Mouse (Mus musculus) embryo, embryonic 9.5 days (tissue): ENCODE results near the gene Tbc1d22a.
A peak's percentile ranks its signal among the peaks of the same experiment; 100 is the strongest.
"Not testable (repeated sequence)": the region's sequence is repeated elsewhere in the genome, so short reads cannot be mapped to it uniquely, and the experiment has no call there.

Source experiments
- DNase-seq: peaks from one replicate; pipeline ENCODE4 v3.0.0-alpha.2; 2017; ENCODE audit errors: extremely low spot score

Tbc1d22a gene

GRCm38 (mm10) chr15:86213753-86214548, at the start of gene Tbc1d22a:
Tbc1d22a (plus strand) TSS chr15:86214459.
- DNase-seq, result peak; percentile 94

GRCm38 (mm10) chr15:86164718-86165345, 49.4 kb upstream of the Tbc1d22a start:
- DNase-seq, result no peak

GRCm38 (mm10) chr15:86165811-86166590, 48.3 kb upstream of the Tbc1d22a start:
- no peak for DNase-seq

- no peak for DNase-seq
These were observed 47.1 kb upstream of the Tbc1d22a start for GRCm38 (mm10) chr15:86167032-86167655.

GRCm38 (mm10) chr15:86167787-86168504, 46.3 kb upstream of the Tbc1d22a start:
- DNase-seq, result no peak

GRCm38 (mm10) chr15:86168505-86168867, 45.8 kb upstream of the Tbc1d22a start:
- DNase-seq, result no peak

GRCm38 (mm10) chr15:86168941-86169816, 45.1 kb upstream of the Tbc1d22a start:
- DNase-seq, result no peak

- DNase-seq, result no peak
These were observed 44.5 kb upstream of the Tbc1d22a start for GRCm38 (mm10) chr15:86169817-86170110.

GRCm38 (mm10) chr15:86171316-86171715, 42.9 kb upstream of the Tbc1d22a start:
- no peak for DNase-seq

GRCm38 (mm10) chr15:86172124-86172523, 42.1 kb upstream of the Tbc1d22a start:
- DNase-seq, result no peak

GRCm38 (mm10) chr15:86172526-86172925, 41.7 kb upstream of the Tbc1d22a start:
- DNase-seq, result no peak

- DNase-seq, result no peak
These were observed 40.9 kb upstream of the Tbc1d22a start for GRCm38 (mm10) chr15:86173136-86173985.

- DNase-seq, result no peak
These were observed 38.8 kb upstream of the Tbc1d22a start for GRCm38 (mm10) chr15:86175253-86176050.

GRCm38 (mm10) chr15:86176166-86176565, 38.1 kb upstream of the Tbc1d22a start:
- DNase-seq, result no peak

GRCm38 (mm10) chr15:86176771-86177702, 37.2 kb upstream of the Tbc1d22a start:
- no peak for DNase-seq

GRCm38 (mm10) chr15:86177703-86178251, 36.5 kb upstream of the Tbc1d22a start:
- not testable (repeated sequence) for DNase-seq

GRCm38 (mm10) chr15:86178594-86178993, 35.7 kb upstream of the Tbc1d22a start:
- DNase-seq, result no peak
